Mouse (Mus musculus): ENCODE measurements at regions not wholly inside any gene's neighbourhood (a gene's known extent, or its start where the extent isn't known, plus 50 kb on each side); places are given as distances from the start of the nearest gene placed in this dataset.

DNA sequence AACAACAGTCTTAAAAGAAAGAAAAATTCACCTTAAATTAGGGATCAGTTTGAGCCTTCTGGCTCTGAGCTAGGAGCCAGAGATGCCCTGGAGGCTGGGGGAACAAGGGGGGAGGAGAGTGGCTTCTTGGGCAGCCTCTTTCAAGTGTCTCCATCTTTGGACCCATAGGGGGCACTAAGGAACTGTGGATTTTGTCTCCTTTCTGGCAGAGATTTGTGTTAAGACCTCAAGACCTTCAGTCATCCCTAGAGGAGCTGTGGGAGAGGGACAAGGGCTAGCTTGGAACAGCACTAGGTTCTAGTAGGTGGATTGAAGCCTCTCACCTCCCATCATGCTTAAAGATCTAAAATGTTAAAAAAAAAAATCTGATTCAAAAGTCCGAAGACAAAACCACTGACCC lies 155.2 kb downstream of the Opa1 start:
- peak; percentile 66 for TF ChIP-seq CTCF (IDR thresholded peaks at IDR 0.05; ENCODE audit: extremely low read depth, insufficient read depth, low read length)
- TF ChIP-seq POLR2A (IDR thresholded peaks at IDR 0.05; ENCODE audit: extremely low read depth, insufficient read depth, low read length) = no peak

Data from cortical plate, adult 2 months (tissue).